Mouse (Mus musculus) midbrain, embryonic 14.5 days (tissue): ENCODE measurements around the gene Myo6. TPM values are rescaled to one million over a fixed set of nuclear protein-coding genes. Genes with fewer than 3 reads are reported as not detected.
A peak's percentile ranks its signal among the peaks of the same experiment; 100 is the strongest.

ENCODE experiments used
- ATAC-seq: fragments of 200-750 bp; cut with Nextera tagmentation; 2 replicates; pipeline ENCODE4 v1.8.0; 2017; ENCODE audit warnings: moderate number of reproducible peaks, moderate library complexity; ENCODE audit not compliant: low FRiP score, low TSS enrichment
- DNase-seq: peaks from one replicate; pipeline ENCODE4 v3.0.0-alpha.2; 2015
- H3K27ac ChIP-seq: fragments of 300-500 bp; sonication (generic); replicated peaks from 2 replicates; pipeline ENCODE4 v1.5.1; 2014; ENCODE audit warnings: mild to moderate bottlenecking, low read depth, low read length, moderate library complexity
- H3K27me3 ChIP-seq: fragments of 300-500 bp; sonication (generic); 2 replicates; pipeline ENCODE4 v1.6.1; 2014; ENCODE audit warnings: low read length, control low read depth, mixed read lengths; ENCODE audit not compliant: control insufficient read depth, insufficient read depth
- H3K36me3 ChIP-seq: fragments of 300-500 bp; sonication (generic); 2 replicates; pipeline ENCODE4 v1.6.1; 2014; ENCODE audit warnings: low read length, control low read depth; ENCODE audit not compliant: control insufficient read depth, insufficient read depth
- H3K4me1 ChIP-seq: fragments of 300-500 bp; sonication (generic); 2 replicates; pipeline ENCODE4 v1.6.1; 2014; ENCODE audit warnings: mild to moderate bottlenecking, antibody characterized with exemption, low read length, control low read depth; ENCODE audit not compliant: control insufficient read depth, insufficient read depth
- H3K4me2 ChIP-seq: fragments of 300-500 bp; sonication (generic); 2 replicates; pipeline ENCODE4 v1.6.1; 2014; ENCODE audit warnings: mild to moderate bottlenecking, low read length, moderate library complexity
- H3K4me3 ChIP-seq: fragments of 300-500 bp; sonication (generic); replicated peaks from 2 replicates; pipeline ENCODE4 v1.5.1; 2014; ENCODE audit warnings: low read depth, low read length
- H3K9ac ChIP-seq: fragments of 300-500 bp; sonication (generic); replicated peaks from 2 replicates; pipeline ENCODE4 v1.6.1; 2014; ENCODE audit warnings: mild to moderate bottlenecking, low read length, moderate library complexity
- H3K9me3 ChIP-seq: fragments of 300-500 bp; sonication (generic); 2 replicates; pipeline ENCODE4 v1.6.1; 2016; ENCODE audit warnings: low read length, control low read depth, mixed read lengths; ENCODE audit not compliant: control insufficient read depth
- WGBS: fragments of 180-500 bp; shearing (Covaris S2); extraction: QIAGEN DNeasy Blood & Tissue Kit; methylation state at CpG from one replicate; pipeline ENCODE4 v1.1.7; 2014; 5-methylcytosine and 5-hydroxymethylcytosine counted together
- polyA plus RNA-seq: library from polyadenylated mRNA; unstranded; fragments of >200 nt; fragmentation: Nextera tagmentation; extraction: Ambion mirVana; gene quantifications from 2 replicates; pipeline ENCODE4 v1.2.1, GENCODE M21; 2014

Gene Myo6
- polyA plus RNA-seq, 1 experiment from 2014 or later = 21.7 TPM

- H3K36me3 ChIP-seq = no peaks in the 10 kb centered on the region
- no peaks in the 10 kb centered on the region for H3K4me1 ChIP-seq
- no peak for DNase-seq
- no peak overlapping the region for H3K27ac ChIP-seq
- no peaks in the 10 kb centered on the region for H3K9me3 ChIP-seq
- no peak overlapping the region for H3K4me3 ChIP-seq
- no peak overlapping the region for H3K9ac ChIP-seq
- no peak for ATAC-seq
- 53% methylated on average over 10 of the region's 10 CpGs for WGBS
- no peak overlapping the region for H3K4me2 ChIP-seq
- no peaks in the 10 kb centered on the region for H3K27me3 ChIP-seq
These were observed 44.6 kb downstream of the Myo6 start for GRCm38 (mm10) chr9:80209459-80209858.

- no peaks in the 10 kb centered on the region for H3K36me3 ChIP-seq
- H3K9ac ChIP-seq = no peak overlapping the region
- no peak for DNase-seq
- no peak overlapping the region for H3K27ac ChIP-seq
- H3K4me2 ChIP-seq = no peak overlapping the region
- no peak overlapping the region for H3K4me3 ChIP-seq
- H3K4me1 ChIP-seq = no peaks in the 10 kb centered on the region
- no peak for ATAC-seq
- 83% methylated on average over 12 of the region's 12 CpGs for WGBS
- H3K27me3 ChIP-seq = no peaks in the 10 kb centered on the region
- H3K9me3 ChIP-seq = no peaks in the 10 kb centered on the region
These were observed 45.3 kb downstream of the Myo6 start for GRCm38 (mm10) chr9:80210096-80210495.

- Histone ChIP-seq H3K27ac (no peak overlapping the region), H3K27me3 (no peaks in the 10 kb centered on the region)
- ATAC-seq = no peak
These were observed 48.6 kb downstream of the Myo6 start for GRCm38 (mm10) chr9:80213428-80213827.

DNA sequence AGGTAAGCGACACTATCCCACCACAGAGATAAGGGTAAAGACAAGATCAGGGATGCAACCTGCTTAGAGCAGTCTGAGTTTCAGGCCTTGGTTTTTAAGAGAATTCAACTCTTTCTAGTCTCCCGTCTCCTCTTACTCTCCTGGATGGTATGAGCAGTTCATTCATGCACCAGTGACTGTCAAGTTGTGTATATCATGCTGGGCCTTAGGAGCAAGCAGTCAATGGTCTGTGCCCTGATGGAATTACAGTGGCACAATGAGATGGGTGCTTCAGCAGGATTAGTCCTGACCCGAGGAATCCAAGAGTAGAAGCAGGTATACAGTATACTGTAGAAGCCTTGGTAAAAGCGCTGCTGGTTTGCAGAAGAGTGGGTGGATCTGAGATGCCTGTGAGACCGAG, 50.7 kb downstream of the Myo6 start:
- Histone ChIP-seq H3K4me2 (no peak overlapping the region), H3K9ac (no peak overlapping the region), H3K9me3 (no peaks in the 10 kb centered on the region), H3K4me1 (no peaks in the 10 kb centered on the region), H3K27ac (no peak overlapping the region), H3K4me3 (no peak overlapping the region), H3K36me3 (no peaks in the 10 kb centered on the region), H3K27me3 (no peaks in the 10 kb centered on the region)
- ATAC-seq (no peak), DNase-seq (no peak)
- 89% methylated on average over 5 of the region's 5 CpGs for WGBS

More at GRCm38 (mm10) chr9:80213428-80213827, 48.6 kb downstream of the Myo6 start:
- no peak for DNase-seq
- no peaks in the 10 kb centered on the region for H3K9me3 ChIP-seq
- no peak overlapping the region for H3K9ac ChIP-seq
- no peak overlapping the region for H3K4me3 ChIP-seq
- H3K36me3 ChIP-seq = no peaks in the 10 kb centered on the region
- no peak overlapping the region for H3K4me2 ChIP-seq
- H3K4me1 ChIP-seq = no peaks in the 10 kb centered on the region
- 91% methylated on average over 2 of the region's 2 CpGs for WGBS

DNA sequence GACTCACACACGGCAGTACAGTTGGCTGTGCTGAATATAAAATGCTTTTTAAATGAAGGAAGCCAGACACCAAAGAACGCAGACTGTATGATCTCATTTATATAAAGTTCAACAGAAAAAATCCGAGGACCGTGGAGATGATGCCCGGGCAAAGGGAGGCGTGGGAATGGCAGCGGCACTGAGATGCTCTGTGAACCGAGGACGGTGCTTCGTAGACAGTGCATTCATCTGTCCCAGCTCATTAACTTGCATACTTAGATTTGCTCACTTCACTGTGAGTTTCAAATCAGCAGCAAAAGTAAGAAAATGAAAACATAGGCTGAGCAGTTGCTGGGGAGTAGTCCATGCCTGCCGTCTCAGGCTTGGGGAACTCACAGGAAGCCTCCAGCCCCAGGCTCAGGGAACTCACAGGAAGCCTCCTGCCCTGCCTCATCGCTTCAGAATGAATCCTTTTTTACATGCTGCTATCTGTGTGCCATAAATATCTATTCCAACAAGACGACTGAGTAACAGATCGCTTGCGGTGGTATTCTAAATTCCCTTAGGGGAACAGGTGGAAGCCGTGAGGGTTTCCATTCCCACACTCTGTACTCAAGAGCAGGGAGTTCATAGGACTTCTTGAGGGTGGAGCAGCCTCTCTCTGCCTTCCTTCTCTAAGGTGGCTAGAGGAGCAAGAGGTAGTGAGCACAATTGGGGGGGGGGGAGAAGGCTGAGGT, 52.1 kb downstream of the Myo6 start:
- H3K27ac ChIP-seq = no peak overlapping the region
- no peak overlapping the region for H3K4me2 ChIP-seq
- H3K36me3 ChIP-seq = no peaks in the 10 kb centered on the region
- H3K4me1 ChIP-seq = no peaks in the 10 kb centered on the region
- WGBS = 77% methylated on average over 16 of the region's 16 CpGs
- no peak overlapping the region for H3K4me3 ChIP-seq
- H3K9ac ChIP-seq = no peak overlapping the region
- DNase-seq (no peak), ATAC-seq (no peak)
- no peaks in the 10 kb centered on the region for H3K9me3 ChIP-seq
- no peaks in the 10 kb centered on the region for H3K27me3 ChIP-seq

DNA sequence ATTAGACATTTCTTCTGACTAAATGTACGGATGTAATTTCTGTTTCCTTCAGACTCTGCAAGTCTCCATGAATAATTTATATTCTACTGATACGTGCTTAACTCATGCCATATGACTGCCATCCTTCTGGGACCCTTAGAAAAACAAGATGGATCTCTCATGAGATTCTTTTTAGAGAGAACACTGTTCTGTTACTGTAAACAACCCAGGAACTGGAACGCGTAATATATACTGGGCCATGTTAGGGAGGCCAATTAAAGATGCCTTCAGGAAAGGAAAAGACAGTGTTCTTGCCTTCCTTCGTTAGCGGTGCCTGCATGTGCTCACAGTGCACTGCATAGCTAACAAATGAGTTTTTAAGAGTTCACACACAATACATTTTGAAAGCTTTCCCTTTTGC, 53.9 kb downstream of the Myo6 start:
- Histone ChIP-seq H3K4me2 (no peak overlapping the region), H3K9me3 (no peaks in the 10 kb centered on the region), H3K9ac (no peak overlapping the region), H3K36me3 (no peaks in the 10 kb centered on the region), H3K4me3 (no peak overlapping the region), H3K27me3 (no peaks in the 10 kb centered on the region), H3K27ac (no peak overlapping the region), H3K4me1 (no peaks in the 10 kb centered on the region)
- peak; percentile 55; the same call in 1 of the 2 replicates for ATAC-seq
- 45% methylated on average over 6 of the region's 6 CpGs for WGBS
- peak; percentile 39 for DNase-seq

- H3K27ac ChIP-seq = no peak overlapping the region
- H3K9me3 ChIP-seq = no peaks in the 10 kb centered on the region
- DNase-seq (no peak), ATAC-seq (no peak)
- 0 out of 2 replicates have a peak, but pooled peaks cover 2% of the 10 kb centered on the region for H3K4me1 ChIP-seq
- H3K27me3 ChIP-seq = no peaks in the 10 kb centered on the region
- H3K36me3 ChIP-seq = no peaks in the 10 kb centered on the region
- WGBS = 88% methylated on average over 11 of the region's 11 CpGs
- H3K4me3 ChIP-seq = no peak overlapping the region
- H3K4me2 ChIP-seq = no peak overlapping the region
- no peak overlapping the region for H3K9ac ChIP-seq
These were observed 59.3 kb downstream of the Myo6 start for GRCm38 (mm10) chr9:80223989-80224635.

- ATAC-seq (no peak; the same call in 1 of the 2 replicates), DNase-seq (no peak)
- Histone ChIP-seq H3K36me3 (no peaks in the 10 kb centered on the region), H3K27ac (no peak overlapping the region), H3K4me3 (no peak overlapping the region), H3K4me2 (no peak overlapping the region), H3K9ac (no peak overlapping the region), H3K27me3 (no peaks in the 10 kb centered on the region), H3K4me1 (0 out of 2 replicates have a peak, but pooled peaks cover 2% of the 10 kb centered on the region), H3K9me3 (no peaks in the 10 kb centered on the region)
- WGBS = 61% methylated on average over 5 of the region's 5 CpGs
These were observed 61.9 kb downstream of the Myo6 start for GRCm38 (mm10) chr9:80226579-80227325.
